Mouse (Mus musculus) hindbrain, embryonic 14.5 days (tissue): Measurements from ENCODE around the gene Dnaaf2. TPM values are rescaled to one million over a fixed set of nuclear protein-coding genes. Genes with fewer than 3 reads are reported as not detected.

ENCODE experiments used
- ATAC-seq: fragments of 200-750 bp; cut with Nextera tagmentation; 2 replicates; pipeline ENCODE4 v1.8.0; 2017; ENCODE audit warnings: moderate number of reproducible peaks, mild to moderate bottlenecking, moderate TSS enrichment, moderate library complexity; ENCODE audit not compliant: low FRiP score
- DNase-seq: peaks from one replicate; pipeline ENCODE4 v3.0.0-alpha.2; 2015; ENCODE audit warnings: low spot score
- H3K27ac ChIP-seq: fragments of 300-500 bp; sonication (generic); 2 replicates; pipeline ENCODE4 v1.5.1; 2014; ENCODE audit warnings: mild to moderate bottlenecking, moderate library complexity
- H3K27me3 ChIP-seq: fragments of 300-500 bp; sonication (generic); 2 replicates; pipeline ENCODE4 v1.6.1; 2014; ENCODE audit warnings: mild to moderate bottlenecking, low read length, mixed read lengths; ENCODE audit not compliant: control insufficient read depth, insufficient read depth
- H3K36me3 ChIP-seq: fragments of 300-500 bp; sonication (generic); replicated peaks from 2 replicates; pipeline ENCODE4 v1.6.1; 2014; ENCODE audit not compliant: control insufficient read depth, insufficient read depth
- H3K4me1 ChIP-seq: fragments of 300-500 bp; sonication (generic); replicated peaks from 2 replicates; pipeline ENCODE4 v1.6.1; 2014; ENCODE audit warnings: antibody characterized with exemption, low read length, mixed read lengths; ENCODE audit not compliant: control insufficient read depth, insufficient read depth
- H3K4me2 ChIP-seq: fragments of 300-500 bp; sonication (generic); replicated peaks from 2 replicates; pipeline ENCODE4 v1.6.1; 2014; ENCODE audit warnings: mild to moderate bottlenecking, moderate library complexity
- H3K4me3 ChIP-seq: fragments of 300-500 bp; sonication (generic); replicated peaks from 2 replicates; pipeline ENCODE4 v1.5.1; 2014; ENCODE audit warnings: mild to moderate bottlenecking, low read length
- H3K9ac ChIP-seq: fragments of 300-500 bp; sonication (generic); 2 replicates; pipeline ENCODE4 v1.6.1; 2014
- H3K9me3 ChIP-seq: fragments of 300-500 bp; sonication (generic); 2 replicates; pipeline ENCODE4 v1.6.1; 2016; ENCODE audit warnings: low read length; ENCODE audit not compliant: control insufficient read depth
- WGBS: fragments of 180-500 bp; shearing (Covaris S2); extraction: QIAGEN DNeasy Blood & Tissue Kit; methylation state at CpG from one replicate; pipeline ENCODE4 v1.1.7; 2014; 5-methylcytosine and 5-hydroxymethylcytosine counted together
- polyA plus RNA-seq: library from polyadenylated mRNA; unstranded; fragments of >200 nt; fragmentation: Nextera tagmentation; extraction: Ambion mirVana; gene quantifications from 2 replicates; pipeline ENCODE4 v1.2.1, GENCODE M21; 2014

Dnaaf2 gene
- polyA plus RNA-seq, 1 experiment from 2014 or later = 7.0 TPM

- H3K9ac ChIP-seq = peak overlapping the region; percentile 85
- WGBS = under 1% methylated on average over 19 of the region's 19 CpGs
- no peak for ATAC-seq
These were observed 39.9 kb downstream of the Dnaaf2 start for GRCm38 (mm10) chr12:69158366-69158764.

GRCm38 (mm10) chr12:69157107-69157506, 41.1 kb downstream of the Dnaaf2 start:
- no peak overlapping the region for H3K4me3 ChIP-seq
- H3K4me1 ChIP-seq = peaks cover 8% of the 10 kb centered on the region
- H3K36me3 ChIP-seq = peaks cover 26% of the 10 kb centered on the region
- H3K27me3 ChIP-seq = no peaks in the 10 kb centered on the region
- H3K9me3 ChIP-seq = no peaks in the 10 kb centered on the region
- no peak overlapping the region for H3K4me2 ChIP-seq
- H3K9ac ChIP-seq = no peak overlapping the region
- 96% methylated on average over 2 of the region's 2 CpGs for WGBS
- DNase-seq (no peak), ATAC-seq (no peak)
- H3K27ac ChIP-seq = no peak overlapping the region

More at GRCm38 (mm10) chr12:69158366-69158764, 39.9 kb downstream of the Dnaaf2 start:
- Histone ChIP-seq H3K27ac (peak overlapping the region; percentile 97), H3K9me3 (no peaks in the 10 kb centered on the region), H3K4me2 (peak overlapping the region; percentile 75), H3K4me1 (peaks cover 8% of the 10 kb centered on the region), H3K27me3 (no peaks in the 10 kb centered on the region), H3K36me3 (peaks cover 26% of the 10 kb centered on the region), H3K4me3 (peak overlapping the region; percentile 86)
- DNase-seq = peak; percentile 40

- peaks cover 8% of the 10 kb centered on the region for H3K4me1 ChIP-seq
- no peak overlapping the region for H3K4me2 ChIP-seq
- 83% methylated on average over 4 of the region's 4 CpGs for WGBS
- H3K27ac ChIP-seq = no peak overlapping the region
- H3K4me3 ChIP-seq = no peak overlapping the region
- H3K9ac ChIP-seq = no peak overlapping the region
- ATAC-seq (no peak), DNase-seq (no peak)
- peaks cover 26% of the 10 kb centered on the region for H3K36me3 ChIP-seq
- no peaks in the 10 kb centered on the region for H3K27me3 ChIP-seq
- H3K9me3 ChIP-seq = no peaks in the 10 kb centered on the region
These were observed 41.8 kb downstream of the Dnaaf2 start for GRCm38 (mm10) chr12:69156436-69156835.

GRCm38 (mm10) chr12:69155923-69156322, 42.3 kb downstream of the Dnaaf2 start:
- Histone ChIP-seq H3K4me1 (peaks cover 8% of the 10 kb centered on the region), H3K27ac (no peak overlapping the region), H3K9ac (no peak overlapping the region), H3K4me2 (no peak overlapping the region), H3K27me3 (no peaks in the 10 kb centered on the region), H3K4me3 (no peak overlapping the region), H3K9me3 (no peaks in the 10 kb centered on the region), H3K36me3 (peaks cover 26% of the 10 kb centered on the region)
- WGBS = 90% methylated on average over 2 of the region's 2 CpGs
- DNase-seq (no peak), ATAC-seq (no peak)

GRCm38 (mm10) chr12:69150049-69150448, 48.2 kb downstream of the Dnaaf2 start:
- Histone ChIP-seq H3K4me3 (no peak overlapping the region), H3K27me3 (no peaks in the 10 kb centered on the region), H3K4me1 (no peaks in the 10 kb centered on the region), H3K27ac (0 out of 2 replicates have a peak overlapping the region, but pooled peaks have one; percentile 24), H3K9me3 (no peaks in the 10 kb centered on the region), H3K36me3 (no peaks in the 10 kb centered on the region), H3K4me2 (peak overlapping the region; percentile 11; the same call in 1 of the 2 replicates), H3K9ac (no peak overlapping the region)
- no peak for ATAC-seq
- no peak for DNase-seq
- 67% methylated on average over 13 of the region's 13 CpGs for WGBS

- 98% methylated on average over 5 of the region's 5 CpGs for WGBS
These were observed 51.0 kb downstream of the Dnaaf2 start for GRCm38 (mm10) chr12:69147166-69147735.

GRCm38 (mm10) chr12:69143460-69143859, 54.8 kb downstream of the Dnaaf2 start:
- 70% methylated on average over 6 of the region's 6 CpGs for WGBS

More at GRCm38 (mm10) chr12:69147166-69147735, 51.0 kb downstream of the Dnaaf2 start:
- no peaks in the 10 kb centered on the region for H3K9me3 ChIP-seq
- H3K4me1 ChIP-seq = no peaks in the 10 kb centered on the region
- no peak overlapping the region for H3K9ac ChIP-seq
- no peaks in the 10 kb centered on the region for H3K27me3 ChIP-seq
- no peak overlapping the region for H3K4me2 ChIP-seq
- ATAC-seq (no peak), DNase-seq (no peak)
- no peak overlapping the region for H3K27ac ChIP-seq
- H3K36me3 ChIP-seq = no peaks in the 10 kb centered on the region
- no peak overlapping the region for H3K4me3 ChIP-seq

GRCm38 (mm10) chr12:69139841-69140240, 58.4 kb downstream of the Dnaaf2 start:
- WGBS = 89% methylated on average over 7 of the region's 7 CpGs
- no peaks in the 10 kb centered on the region for H3K4me1 ChIP-seq
- no peak for DNase-seq
- no peak for ATAC-seq
- no peak overlapping the region for H3K4me2 ChIP-seq
- no peaks in the 10 kb centered on the region for H3K27me3 ChIP-seq
- H3K4me3 ChIP-seq = no peak overlapping the region
- no peaks in the 10 kb centered on the region for H3K9me3 ChIP-seq
- no peaks in the 10 kb centered on the region for H3K36me3 ChIP-seq
- no peak overlapping the region for H3K27ac ChIP-seq
- no peak overlapping the region for H3K9ac ChIP-seq

More at GRCm38 (mm10) chr12:69143460-69143859, 54.8 kb downstream of the Dnaaf2 start:
- Histone ChIP-seq H3K27me3 (no peaks in the 10 kb centered on the region), H3K4me1 (no peaks in the 10 kb centered on the region), H3K9ac (no peak overlapping the region), H3K4me2 (no peak overlapping the region), H3K27ac (no peak overlapping the region), H3K4me3 (no peak overlapping the region), H3K9me3 (no peaks in the 10 kb centered on the region), H3K36me3 (no peaks in the 10 kb centered on the region)
- no peak for ATAC-seq
- DNase-seq = no peak

GRCm38 (mm10) chr12:69139201-69139600, 59.0 kb downstream of the Dnaaf2 start:
- Histone ChIP-seq H3K9ac (no peak overlapping the region), H3K27me3 (no peaks in the 10 kb centered on the region), H3K27ac (no peak overlapping the region), H3K9me3 (no peaks in the 10 kb centered on the region), H3K4me2 (no peak overlapping the region), H3K4me3 (no peak overlapping the region), H3K4me1 (no peaks in the 10 kb centered on the region), H3K36me3 (no peaks in the 10 kb centered on the region)
- 87% methylated on average over 3 of the region's 3 CpGs for WGBS
- no peak for ATAC-seq
- DNase-seq = no peak
